Mouse (Mus musculus) hindbrain, postnatal 0 days (tissue): ENCODE results near the gene Olfr1183. TPM values are rescaled to one million over a fixed set of nuclear protein-coding genes. Genes with fewer than 3 reads are reported as not detected.
"Not testable (repeated sequence)": the region's sequence is repeated elsewhere in the genome, so short reads cannot be mapped to it uniquely, and the experiment has no call there.

Source experiments
- ATAC-seq: fragments of 200-750 bp; cut with Nextera tagmentation; 2 replicates; pipeline ENCODE4 v1.8.0; 2017; ENCODE audit warnings: mild to moderate bottlenecking, moderate TSS enrichment, moderate library complexity
- DNase-seq: peaks from one replicate; pipeline ENCODE4 v3.0.0-alpha.2; 2015; ENCODE audit warnings: low spot score
- H3K27ac ChIP-seq: fragments of 300-500 bp; sonication (generic); 2 replicates; pipeline ENCODE4 v1.5.1; 2014; ENCODE audit warnings: mild to moderate bottlenecking
- H3K27me3 ChIP-seq: fragments of 300-500 bp; sonication (generic); 2 replicates; pipeline ENCODE4 v1.6.1; 2014; ENCODE audit warnings: low read length, mixed read lengths; ENCODE audit not compliant: insufficient read depth
- H3K36me3 ChIP-seq: fragments of 300-500 bp; sonication (generic); 2 replicates; pipeline ENCODE4 v1.6.1; 2014; ENCODE audit warnings: low read length, mixed read lengths; ENCODE audit not compliant: insufficient read depth
- H3K4me1 ChIP-seq: fragments of 300-500 bp; sonication (generic); 2 replicates; pipeline ENCODE4 v1.6.1; 2014; ENCODE audit warnings: antibody characterized with exemption, low read length, mixed read lengths; ENCODE audit not compliant: insufficient read depth
- H3K4me2 ChIP-seq: fragments of 300-500 bp; sonication (generic); 2 replicates; pipeline ENCODE4 v1.6.1; 2014; ENCODE audit warnings: low read depth, mild to moderate bottlenecking, low read length, moderate library complexity, mixed read lengths
- H3K4me3 ChIP-seq: fragments of 300-500 bp; sonication (generic); 2 replicates; pipeline ENCODE4 v1.5.1; 2014; ENCODE audit warnings: low read length
- H3K9ac ChIP-seq: fragments of 300-500 bp; sonication (generic); replicated peaks from 2 replicates; pipeline ENCODE4 v1.6.1; 2014; ENCODE audit warnings: mild to moderate bottlenecking, low read length, moderate library complexity, mixed read lengths
- H3K9me3 ChIP-seq: fragments of 300-500 bp; sonication (generic); 2 replicates; pipeline ENCODE4 v1.6.1; 2016; ENCODE audit warnings: low read length, mixed read lengths
- CTCF ChIP-seq: IDR thresholded peaks from 2 replicates; pipeline ENCODE4 v1.5.1; 2016; ENCODE audit warnings: antibody characterized with exemption, control low read depth, low read depth
- whole genome bisulfite sequencing: fragments of 180-500 bp; shearing (Covaris S2); extraction: QIAGEN DNeasy Blood & Tissue Kit; methylation state at CpG from one replicate; pipeline ENCODE4 v1.1.7; 2014; 5-methylcytosine and 5-hydroxymethylcytosine counted together
- polyA plus RNA-seq: library from polyadenylated mRNA; unstranded; fragments of >200 nt; fragmentation: Nextera tagmentation; extraction: Ambion mirVana; gene quantifications from 2 replicates; pipeline ENCODE4 v1.2.1, GENCODE M21; 2015
- total RNA-seq: library from RNA; depleted of rRNA; stranded (reverse); fragments of >200 nt; gene quantifications from 2 replicates; pipeline ENCODE4 v1.2.3, GENCODE M21; 2014; rRNA removed

Gene Olfr1183
- total RNA-seq (not detected in 2 replicates), polyA plus RNA-seq (not detected in 2 replicates)

- not testable (repeated sequence) for H3K9me3 ChIP-seq, H3K27ac ChIP-seq, H3K4me2 ChIP-seq, H3K36me3 ChIP-seq, ATAC-seq, H3K4me3 ChIP-seq, H3K27me3 ChIP-seq, H3K4me1 ChIP-seq, H3K9ac ChIP-seq, DNase-seq
- 92% methylated on average over 1 of the region's 1 CpGs for WGBS
Observed at GRCm38 (mm10) chr2:88454567-88454966, at the start of gene Olfr1183. Olfr1183 (plus strand) TSS chr2:88454867.

GRCm38 (mm10) chr2:88406353-88406752, 48.3 kb upstream of the Olfr1183 start, which contains the start of gene Olfr1179:
Olfr1179 (minus strand) TSS chr2:88406453.
- Histone ChIP-seq H3K36me3 (no peaks in the 10 kb centered on the region), H3K4me1 (no peaks in the 10 kb centered on the region), H3K9me3 (no peaks in the 10 kb centered on the region), H3K27ac (no peak within 1 kb of the TSS), H3K4me3 (no peak within 1 kb of the TSS), H3K9ac (no peak within 1 kb of the TSS), H3K4me2 (no peak within 1 kb of the TSS), H3K27me3 (no peaks in the 10 kb centered on the region)
- no peak for ATAC-seq
- no peak for TF ChIP-seq CTCF
- 81% methylated on average over 3 of the region's 3 CpGs for WGBS
- no peak for DNase-seq

GRCm38 (mm10) chr2:88419051-88419450, 35.6 kb upstream of the Olfr1183 start, which contains the start of gene Olfr1180:
Olfr1180 (minus strand) TSS chr2:88419151.
- DNase-seq (no peak), ATAC-seq (no peak)
- Histone ChIP-seq H3K9me3 (no peaks in the 10 kb centered on the region), H3K9ac (no peak within 1 kb of the TSS), H3K4me1 (no peaks in the 10 kb centered on the region), H3K27ac (no peak within 1 kb of the TSS), H3K36me3 (no peaks in the 10 kb centered on the region), H3K27me3 (no peaks in the 10 kb centered on the region), H3K4me3 (no peak within 1 kb of the TSS), H3K4me2 (no peak within 1 kb of the TSS)
- 83% methylated on average over 2 of the region's 2 CpGs for WGBS
- TF ChIP-seq CTCF: no peak

GRCm38 (mm10) chr2:88426071-88426470, 28.6 kb upstream of the Olfr1183 start, which contains the start of gene Olfr1181:
Olfr1181 (minus strand) TSS chr2:88426171.
- H3K9ac ChIP-seq: no peak within 1 kb of the TSS
- H3K27ac ChIP-seq: no peak within 1 kb of the TSS
- 89% methylated on average over 1 of the region's 1 CpGs for WGBS
- TF ChIP-seq CTCF: no peak
- no peaks in the 10 kb centered on the region for H3K4me1 ChIP-seq
- H3K4me2 ChIP-seq: no peak within 1 kb of the TSS
- H3K36me3 ChIP-seq: no peaks in the 10 kb centered on the region
- no peaks in the 10 kb centered on the region for H3K9me3 ChIP-seq
- H3K4me3 ChIP-seq: no peak within 1 kb of the TSS
- H3K27me3 ChIP-seq: no peaks in the 10 kb centered on the region
- ATAC-seq (no peak), DNase-seq (no peak)

GRCm38 (mm10) chr2:88449031-88449430, 5.6 kb upstream of the Olfr1183 start, which contains the start of gene Gm13757:
Gm13757 (minus strand) TSS chr2:88449131.
- no peak within 1 kb of the TSS for H3K4me3 ChIP-seq
- no peaks in the 10 kb centered on the region for H3K27me3 ChIP-seq
- 94% methylated on average over 1 of the region's 1 CpGs for WGBS
- no peak for ATAC-seq
- no peak within 1 kb of the TSS for H3K4me2 ChIP-seq
- no peak for TF ChIP-seq CTCF
- H3K9ac ChIP-seq: no peak within 1 kb of the TSS
- no peak within 1 kb of the TSS for H3K27ac ChIP-seq
- H3K4me1 ChIP-seq: no peaks in the 10 kb centered on the region
- no peak for DNase-seq
- no peaks in the 10 kb centered on the region for H3K9me3 ChIP-seq
- no peaks in the 10 kb centered on the region for H3K36me3 ChIP-seq

GRCm38 (mm10) chr2:88483298-88483697, 28.6 kb downstream of the Olfr1183 start, which contains the start of gene Olfr1184:
Olfr1184 (plus strand) TSS chr2:88483598.
- no peak within 1 kb of the TSS for H3K4me3 ChIP-seq
- no peaks in the 10 kb centered on the region for H3K9me3 ChIP-seq
- TF ChIP-seq CTCF: no peak
- ATAC-seq (no peak), DNase-seq (no peak)
- 93% methylated on average over 2 of the region's 2 CpGs for WGBS
- H3K4me1 ChIP-seq: no peaks in the 10 kb centered on the region
- no peak within 1 kb of the TSS for H3K9ac ChIP-seq
- no peak within 1 kb of the TSS for H3K27ac ChIP-seq
- no peaks in the 10 kb centered on the region for H3K36me3 ChIP-seq
- no peaks in the 10 kb centered on the region for H3K27me3 ChIP-seq
- H3K4me2 ChIP-seq: no peak within 1 kb of the TSS

- Histone ChIP-seq H3K36me3 (no peaks in the 10 kb centered on the region), H3K9me3 (no peaks in the 10 kb centered on the region), H3K4me2 (no peak within 1 kb of the TSS), H3K4me3 (no peak within 1 kb of the TSS), H3K27me3 (no peaks in the 10 kb centered on the region), H3K9ac (no peak within 1 kb of the TSS), H3K27ac (no peak within 1 kb of the TSS), H3K4me1 (no peaks in the 10 kb centered on the region)
- 63% methylated on average over 2 of the region's 2 CpGs for WGBS
- no peak for TF ChIP-seq CTCF
- ATAC-seq (no peak), DNase-seq (no peak)
Observed at GRCm38 (mm10) chr2:88493020-88493419, 38.4 kb downstream of the Olfr1183 start, which contains the start of gene Olfr1185-ps1. Olfr1185-ps1 (plus strand) TSS chr2:88493320.
